Mouse (Mus musculus) heart, adult 2 months (tissue): ENCODE results near the gene Ogdh. TPM values are rescaled to one million over a fixed set of nuclear protein-coding genes. Genes with fewer than 3 reads are reported as not detected.

Experiments
- DNase-seq, 2 experiments: peaks; one replicate each; pipeline ENCODE4 v3.0.0; 2021
- H3K27ac ChIP-seq: fragments of 200-600 bp; 2 replicates; pipeline ENCODE4 v1.8.1; 2022
- H3K27me3 ChIP-seq: fragments of 200-500 bp; 2 replicates; pipeline ENCODE4 v1.6.1; 2012; ENCODE audit warnings: mild to moderate bottlenecking, low read length, inconsistent platforms, mixed read lengths; ENCODE audit not compliant: control insufficient read depth, insufficient read depth
- H3K36me3 ChIP-seq: fragments of 200-500 bp; 2 replicates; pipeline ENCODE4 v1.6.1; 2012; ENCODE audit warnings: low read length, inconsistent platforms; ENCODE audit not compliant: control insufficient read depth, insufficient read depth
- H3K4me1 ChIP-seq: fragments of 200-500 bp; 2 replicates; pipeline ENCODE4 v1.6.1; 2011; ENCODE audit warnings: low read length; ENCODE audit not compliant: control insufficient read depth, insufficient read depth
- H3K4me3 ChIP-seq: fragments of 200-600 bp; 2 replicates; pipeline ENCODE4 v1.8.1; 2022
- H3K79me2 ChIP-seq: fragments of 200-500 bp; replicated peaks from 2 replicates; pipeline ENCODE4 v1.6.1; 2012; ENCODE audit warnings: mild to moderate bottlenecking, inconsistent platforms, low read length, moderate library complexity, mixed read lengths; ENCODE audit not compliant: control insufficient read depth, insufficient read depth
- H3K9ac ChIP-seq: fragments of 200-500 bp; 2 replicates; pipeline ENCODE4 v1.6.1; 2012; ENCODE audit warnings: low read depth, mild to moderate bottlenecking, control low read depth, inconsistent platforms, low read length, mixed read lengths
- CTCF ChIP-seq: fragments of 200-600 bp; IDR thresholded peaks from 2 replicates; pipeline ENCODE4 v1.8.1; 2022; ENCODE audit warnings: antibody characterized with exemption, mild to moderate bottlenecking, moderate library complexity
- EP300 ChIP-seq: fragments of 200-500 bp; IDR thresholded peaks from 2 replicates; pipeline ENCODE4 v1.6.1; 2011; ENCODE audit warnings: low read depth, low read length, control low read depth; ENCODE audit not compliant: insufficient read depth
- POLR2A ChIP-seq: fragments of 200-500 bp; IDR thresholded peaks from 2 replicates; pipeline ENCODE4 v1.6.1; 2011; ENCODE audit warnings: mild to moderate bottlenecking, low read depth, low read length, control low read depth; ENCODE audit not compliant: insufficient read depth
- WGBS: fragments of 180-500 bp; shearing (Covaris S2); methylation state at CpG from one replicate; pipeline ENCODE4 v1.1.7; 2018; 5-methylcytosine and 5-hydroxymethylcytosine counted together
- intact Hi-C: fragments of 180-260 bp; cut with DNase I; formaldehyde crosslinking; loops from one replicate; pipeline ENCODE4 v1.15.1; 2025
- polyA plus RNA-seq: library from polyadenylated mRNA; depleted of rRNA; stranded (reverse); fragments of >200 nt; gene quantifications from 2 replicates; pipeline ENCODE4 v1.2.3, GENCODE M21; 2012
- total RNA-seq, 2 experiments: library from RNA; stranded (reverse); gene quantifications; 2 replicates each; pipeline ENCODE4 v1.2.3; 2021

The Ogdh gene
- total and polyA plus RNA-seq, 3 experiments: 1,204 to 1,957 (median 1,611) TPM

GRCm38 (mm10) chr11:6274387-6275093, 16.9 kb upstream of the Ogdh start, which contains the start of gene Tmed4:
Gene Tmed4 (minus strand): TSS chr11:6274870.
- DNase-seq: peak; percentile 97 to 99
- intact Hi-C loops: loop anchor here (2.0 kb wide), 1 partner anchor 16 kb away; the partner anchor contains the start of gene Ogdh
- Histone ChIP-seq H3K36me3 (no peaks in the 10 kb centered on the region; the same call in 1 of the 2 replicates), H3K4me3 (peak within 1 kb of the TSS; percentile 75), H3K79me2 (no peaks in the 10 kb centered on the region), H3K27ac (peak within 1 kb of the TSS; percentile 82), H3K4me1 (peaks cover 9% of the 10 kb centered on the region), H3K9ac (peak within 1 kb of the TSS; percentile 74), H3K27me3 (no peaks in the 10 kb centered on the region)
- under 1% methylated on average over 39 of the region's 39 CpGs for WGBS
- peak; percentile 99 for TF ChIP-seq POLR2A
- peak; percentile 71; the same call in 1 of the 2 replicates for TF ChIP-seq EP300
- peak; percentile 88 for TF ChIP-seq CTCF

GRCm38 (mm10) chr11:6275094-6275484, 16.3 kb upstream of the Ogdh start:
- Histone ChIP-seq H3K27ac (peak overlapping the region; percentile 82), H3K9ac (peak overlapping the region; percentile 58), H3K36me3 (no peaks in the 10 kb centered on the region; the same call in 1 of the 2 replicates), H3K79me2 (no peaks in the 10 kb centered on the region), H3K4me3 (peak overlapping the region; percentile 75), H3K4me1 (peaks cover 9% of the 10 kb centered on the region), H3K27me3 (no peaks in the 10 kb centered on the region)
- TF ChIP-seq CTCF (no peak), EP300 (no peak), POLR2A (no peak)
- WGBS: 31% methylated on average over 7 of the region's 7 CpGs
- intact Hi-C loops: loop anchor here (2.0 kb wide), 1 partner anchor 16 kb away; the partner anchor contains the start of gene Ogdh
- no peak for DNase-seq

- Histone ChIP-seq H3K27me3 (no peaks in the 10 kb centered on the region), H3K79me2 (no peaks in the 10 kb centered on the region), H3K4me1 (peaks cover 9% of the 10 kb centered on the region), H3K36me3 (no peaks in the 10 kb centered on the region; the same call in 1 of the 2 replicates), H3K27ac (no peak overlapping the region), H3K4me3 (no peak overlapping the region), H3K9ac (no peak overlapping the region)
- 71% methylated on average over 3 of the region's 3 CpGs for WGBS
- intact Hi-C loops: no loop called here
- no peak for DNase-seq
- no peak for TF ChIP-seq POLR2A
- no peak for TF ChIP-seq CTCF
- TF ChIP-seq EP300: no peak
These were observed 15.0 kb upstream of the Ogdh start for GRCm38 (mm10) chr11:6276466-6276865.

- no peaks in the 10 kb centered on the region for H3K36me3 ChIP-seq
- no peaks in the 10 kb centered on the region for H3K4me1 ChIP-seq
- no peaks in the 10 kb centered on the region for H3K79me2 ChIP-seq
- DNase-seq: peak; percentile 65 to 76
- intact Hi-C loops: no loop called here
- 41% methylated on average over 3 of the region's 3 CpGs for WGBS
- no peak overlapping the region for H3K4me3 ChIP-seq
- H3K27ac ChIP-seq: peak overlapping the region; percentile 75
- no peak overlapping the region for H3K9ac ChIP-seq
- TF ChIP-seq CTCF (no peak), EP300 (peak; percentile 95)
- H3K27me3 ChIP-seq: no peaks in the 10 kb centered on the region
These were observed 8.5 kb upstream of the Ogdh start for GRCm38 (mm10) chr11:6282940-6283339.

GRCm38 (mm10) chr11:6290138-6290537, 1.3 kb upstream of the Ogdh start:
- H3K4me3 ChIP-seq: no peak overlapping the region
- peak in 1 of 2 experiments; percentile 51 for DNase-seq
- no peaks in the 10 kb centered on the region; the same call in 1 of the 2 replicates for H3K79me2 ChIP-seq
- H3K27me3 ChIP-seq: no peaks in the 10 kb centered on the region
- H3K27ac ChIP-seq: peak overlapping the region; percentile 99
- 76% methylated on average over 3 of the region's 3 CpGs for WGBS
- no peak for TF ChIP-seq CTCF
- peak; percentile 87 for TF ChIP-seq EP300
- no peaks in the 10 kb centered on the region for H3K36me3 ChIP-seq
- intact Hi-C loops: loop anchor here (2.0 kb wide), 1 partner anchor 15 kb away; the partner anchor contains the start of gene Tmed4
- H3K9ac ChIP-seq: peak overlapping the region; percentile 33; the same call in 1 of the 2 replicates
- H3K4me1 ChIP-seq: peaks cover 4% of the 10 kb centered on the region; the same call in 1 of the 2 replicates

- intact Hi-C loops: loop anchor here (2.0 kb wide), 1 partner anchor 16 kb away; the partner anchor contains the start of gene Tmed4
- Histone ChIP-seq H3K4me1 (peaks cover 4% of the 10 kb centered on the region; the same call in 1 of the 2 replicates), H3K4me3 (peak overlapping the region; percentile 80), H3K27ac (peak overlapping the region; percentile 99), H3K9ac (peak overlapping the region; percentile 55; the same call in 1 of the 2 replicates), H3K79me2 (no peaks in the 10 kb centered on the region; the same call in 1 of the 2 replicates), H3K27me3 (no peaks in the 10 kb centered on the region), H3K36me3 (peaks cover under 1% of the 10 kb centered on the region; the same call in 1 of the 2 replicates)
- no peak for DNase-seq
- 9% methylated on average over 3 of the region's 3 CpGs for WGBS
- TF ChIP-seq EP300 (no peak), CTCF (no peak), POLR2A (no peak)
These were observed 550 bp upstream of the Ogdh start for GRCm38 (mm10) chr11:6290883-6291282.
